Mouse (Mus musculus) lung, embryonic 16.5 days (tissue): ENCODE data around the gene Ash1l. TPM values are rescaled to one million over a fixed set of nuclear protein-coding genes. Genes with fewer than 3 reads are reported as not detected.

Source experiments
- ATAC-seq: fragments of 200-750 bp; cut with Nextera tagmentation; 2 replicates; pipeline ENCODE4 v1.8.0; 2017; ENCODE audit warnings: low read depth, mild to moderate bottlenecking, moderate library complexity
- H3K27ac ChIP-seq: fragments of 300-500 bp; sonication (generic); 2 replicates; pipeline ENCODE4 v1.5.1; 2014; ENCODE audit warnings: mild to moderate bottlenecking, control low read depth, low read length
- H3K27me3 ChIP-seq: fragments of 300-500 bp; sonication (generic); 2 replicates; pipeline ENCODE4 v1.6.1; 2014; ENCODE audit warnings: low read depth, low read length, mixed read lengths; ENCODE audit not compliant: control insufficient read depth, insufficient read depth
- H3K36me3 ChIP-seq: fragments of 300-500 bp; sonication (generic); 2 replicates; pipeline ENCODE4 v1.6.1; 2014; ENCODE audit warnings: low read length; ENCODE audit not compliant: control insufficient read depth, insufficient read depth
- H3K4me1 ChIP-seq: fragments of 300-500 bp; sonication (generic); replicated peaks from 2 replicates; pipeline ENCODE4 v1.6.1; 2014; ENCODE audit warnings: low read length, mixed read lengths; ENCODE audit not compliant: control insufficient read depth, insufficient read depth
- H3K4me2 ChIP-seq: fragments of 300-500 bp; sonication (generic); 2 replicates; pipeline ENCODE4 v1.6.1; 2014; ENCODE audit warnings: low read depth, low read length, control low read depth
- H3K4me3 ChIP-seq: fragments of 300-500 bp; sonication (generic); 2 replicates; pipeline ENCODE4 v1.5.1; 2014; ENCODE audit warnings: mild to moderate bottlenecking, low read length, control low read depth
- H3K9ac ChIP-seq: fragments of 300-500 bp; sonication (generic); 2 replicates; pipeline ENCODE4 v1.6.1; 2014; ENCODE audit warnings: low read length, control low read depth
- H3K9me3 ChIP-seq: fragments of 300-500 bp; sonication (generic); 2 replicates; pipeline ENCODE4 v1.6.1; 2016; ENCODE audit warnings: low read length; ENCODE audit not compliant: control insufficient read depth
- WGBS: fragments of 180-500 bp; shearing (Covaris S2); extraction: QIAGEN DNeasy Blood & Tissue Kit; methylation state at CpG from one replicate; pipeline ENCODE4 v1.1.7; 2014; 5-methylcytosine and 5-hydroxymethylcytosine counted together
- polyA plus RNA-seq: library from polyadenylated mRNA; unstranded; fragments of >200 nt; fragmentation: Nextera tagmentation; extraction: Ambion mirVana; gene quantifications from 2 replicates; pipeline ENCODE4 v1.2.1, GENCODE M21; 2015

The Ash1l gene
- polyA plus RNA-seq, 1 experiment from 2014 or later: 19.4 TPM

GRCm38 (mm10) chr3:89084654-89085190 is 134.3 kb downstream of the Ash1l start:
- WGBS: 77% methylated on average over 12 of the region's 12 CpGs
- Histone ChIP-seq H3K9me3 (no peaks in the 10 kb centered on the region), H3K36me3 (peaks cover 3% of the 10 kb centered on the region; the same call in 1 of the 2 replicates), H3K4me2 (no peak overlapping the region), H3K4me3 (no peak overlapping the region), H3K27me3 (no peaks in the 10 kb centered on the region), H3K27ac (no peak overlapping the region), H3K9ac (no peak overlapping the region), H3K4me1 (peaks cover 13% of the 10 kb centered on the region)
- no peak for ATAC-seq

GRCm38 (mm10) chr3:89087338-89088110 is 137.1 kb downstream of the Ash1l start:
- H3K4me3 ChIP-seq: peak overlapping the region; percentile 26; the same call in 1 of the 2 replicates
- no peak for ATAC-seq
- 18% methylated on average over 20 of the region's 21 CpGs for WGBS

GRCm38 (mm10) chr3:89088974-89089373 is 138.6 kb downstream of the Ash1l start:
- peaks cover 18% of the 10 kb centered on the region for H3K4me1 ChIP-seq
- peaks cover 2% of the 10 kb centered on the region; the same call in 1 of the 2 replicates for H3K36me3 ChIP-seq
- peaks cover 16% of the 10 kb centered on the region for H3K27me3 ChIP-seq
- 37% methylated on average over 14 of the region's 14 CpGs for WGBS
- no peaks in the 10 kb centered on the region for H3K9me3 ChIP-seq
- ATAC-seq: no peak
- peak overlapping the region; percentile 75 for H3K4me3 ChIP-seq
- H3K4me2 ChIP-seq: peak overlapping the region; percentile 99
- no peak overlapping the region for H3K27ac ChIP-seq
- peak overlapping the region; percentile 70 for H3K9ac ChIP-seq

More at GRCm38 (mm10) chr3:89087338-89088110, 137.1 kb downstream of the Ash1l start:
- Histone ChIP-seq H3K4me2 (peak overlapping the region; percentile 54), H3K27me3 (peaks cover 12% of the 10 kb centered on the region), H3K9ac (peak overlapping the region; percentile 55), H3K27ac (peak overlapping the region; percentile 47; the same call in 1 of the 2 replicates), H3K4me1 (peaks cover 18% of the 10 kb centered on the region), H3K9me3 (no peaks in the 10 kb centered on the region), H3K36me3 (peaks cover 2% of the 10 kb centered on the region; the same call in 1 of the 2 replicates)

GRCm38 (mm10) chr3:89089882-89090591 is 139.6 kb downstream of the Ash1l start:
- Histone ChIP-seq H3K4me1 (peaks cover 18% of the 10 kb centered on the region), H3K27me3 (peaks cover 16% of the 10 kb centered on the region), H3K4me2 (peak overlapping the region; percentile 99), H3K36me3 (peaks cover 4% of the 10 kb centered on the region), H3K9ac (peak overlapping the region; percentile 79), H3K27ac (peak overlapping the region; percentile 86), H3K9me3 (no peaks in the 10 kb centered on the region), H3K4me3 (peak overlapping the region; percentile 75)
- WGBS: under 1% methylated on average over 39 of the region's 40 CpGs
- peak; percentile 79 for ATAC-seq

GRCm38 (mm10) chr3:89090694-89091655 is 140.6 kb downstream of the Ash1l start:
- ATAC-seq: peak; percentile 68
- Histone ChIP-seq H3K4me2 (peak overlapping the region; percentile 99), H3K27ac (peak overlapping the region; percentile 86), H3K4me3 (peak overlapping the region; percentile 75), H3K9me3 (no peaks in the 10 kb centered on the region), H3K27me3 (peaks cover 16% of the 10 kb centered on the region), H3K4me1 (peaks cover 18% of the 10 kb centered on the region), H3K9ac (peak overlapping the region; percentile 79), H3K36me3 (peaks cover 8% of the 10 kb centered on the region)
- WGBS: under 1% methylated on average over 65 of the region's 74 CpGs

- Histone ChIP-seq H3K9me3 (no peaks in the 10 kb centered on the region), H3K36me3 (peaks cover 8% of the 10 kb centered on the region), H3K27me3 (peaks cover 16% of the 10 kb centered on the region), H3K9ac (peak overlapping the region; percentile 79; the same call in 1 of the 2 replicates), H3K27ac (no peak overlapping the region), H3K4me2 (peak overlapping the region; percentile 99), H3K4me3 (peak overlapping the region; percentile 75), H3K4me1 (peaks cover 18% of the 10 kb centered on the region)
- WGBS: 11% methylated on average over 20 of the region's 20 CpGs
- no peak for ATAC-seq
Observed at GRCm38 (mm10) chr3:89091811-89092508, 141.5 kb downstream of the Ash1l start.

GRCm38 (mm10) chr3:89092509-89093090 is 142.2 kb downstream of the Ash1l start:
- WGBS: 29% methylated on average over 11 of the region's 11 CpGs
- peaks cover 17% of the 10 kb centered on the region for H3K4me1 ChIP-seq
- no peak overlapping the region for H3K27ac ChIP-seq
- H3K4me3 ChIP-seq: peak overlapping the region; percentile 34
- peak overlapping the region; percentile 50 for H3K4me2 ChIP-seq
- H3K36me3 ChIP-seq: peaks cover 9% of the 10 kb centered on the region
- no peaks in the 10 kb centered on the region for H3K9me3 ChIP-seq
- H3K27me3 ChIP-seq: peaks cover 16% of the 10 kb centered on the region
- no peak for ATAC-seq
- H3K9ac ChIP-seq: peak overlapping the region; percentile 11; the same call in 1 of the 2 replicates

GRCm38 (mm10) chr3:89093175-89093574 is 142.8 kb downstream of the Ash1l start, which contains the start of gene Rusc1:
Gene Rusc1, minus strand, starts transcription at chr3:89093311.
- peaks cover 16% of the 10 kb centered on the region for H3K27me3 ChIP-seq
- H3K9me3 ChIP-seq: no peaks in the 10 kb centered on the region
- no peak within 1 kb of the TSS for H3K27ac ChIP-seq
- peaks cover 11% of the 10 kb centered on the region for H3K36me3 ChIP-seq
- H3K9ac ChIP-seq: peak within 1 kb of the TSS; percentile 11; the same call in 1 of the 2 replicates
- H3K4me2 ChIP-seq: peak within 1 kb of the TSS; percentile 50
- peak within 1 kb of the TSS; percentile 34 for H3K4me3 ChIP-seq
- ATAC-seq: peak; percentile 71
- under 1% methylated on average over 18 of the region's 18 CpGs for WGBS
- peaks cover 13% of the 10 kb centered on the region for H3K4me1 ChIP-seq
